Mouse (Mus musculus): ENCODE measurements at regions not wholly inside any gene's neighbourhood (a gene's known extent, or its start where the extent isn't known, plus 50 kb on each side); places are given as distances from the start of the nearest gene placed in this dataset.

- Histone ChIP-seq H3K36me3 (no peaks in the 10 kb centered on the region), H3K4me1 (no peaks in the 10 kb centered on the region), H3K27me3 (no peaks in the 10 kb centered on the region), H3K4me3 (no peak overlapping the region), H3K27ac (no peak overlapping the region), H3K9me3 (no peaks in the 10 kb centered on the region), H3K4me2 (no peak overlapping the region), H3K9ac (no peak overlapping the region)
- WGBS: 59% methylated on average over 5 of the region's 5 CpGs
- no peak for ATAC-seq (ENCODE audit: borderline replicate concordance, extremely low read depth, low FRiP score, low TSS enrichment)
These were observed 190.7 kb upstream of the P2ry1 start for GRCm38 (mm10) chr3:60811924-60812323.

GRCm38 (mm10) chr3:60813485-60813884, 189.1 kb upstream of the P2ry1 start:
- no peaks in the 10 kb centered on the region for H3K4me1 ChIP-seq
- no peaks in the 10 kb centered on the region for H3K27me3 ChIP-seq
- H3K9ac ChIP-seq: no peak overlapping the region
- no peak overlapping the region for H3K27ac ChIP-seq
- no peak for ATAC-seq (ENCODE audit: borderline replicate concordance, extremely low read depth, low FRiP score, low TSS enrichment)
- no peaks in the 10 kb centered on the region for H3K36me3 ChIP-seq
- no peak overlapping the region for H3K4me3 ChIP-seq
- no peak overlapping the region for H3K4me2 ChIP-seq
- H3K9me3 ChIP-seq: no peaks in the 10 kb centered on the region
- 62% methylated on average over 3 of the region's 3 CpGs for WGBS

GRCm38 (mm10) chr3:60819684-60820281, 182.8 kb upstream of the P2ry1 start:
- H3K27me3 ChIP-seq: no peaks in the 10 kb centered on the region
- H3K9me3 ChIP-seq: no peaks in the 10 kb centered on the region
- H3K9ac ChIP-seq: no peak overlapping the region
- WGBS: 37% methylated on average over 4 of the region's 4 CpGs
- H3K4me2 ChIP-seq: no peak overlapping the region
- no peaks in the 10 kb centered on the region for H3K4me1 ChIP-seq
- H3K4me3 ChIP-seq: no peak overlapping the region
- no peak overlapping the region for H3K27ac ChIP-seq
- no peaks in the 10 kb centered on the region for H3K36me3 ChIP-seq
- ATAC-seq (ENCODE audit: borderline replicate concordance, extremely low read depth, low FRiP score, low TSS enrichment): no peak; the same call in 1 of the 2 replicates

GRCm38 (mm10) chr3:60821463-60821862, 181.1 kb upstream of the P2ry1 start:
- Histone ChIP-seq H3K4me3 (no peak overlapping the region), H3K27me3 (no peaks in the 10 kb centered on the region)
- ATAC-seq (ENCODE audit: borderline replicate concordance, extremely low read depth, low FRiP score, low TSS enrichment): no peak

GRCm38 (mm10) chr3:60826759-60827158, 175.8 kb upstream of the P2ry1 start:
- Histone ChIP-seq H3K4me3 (no peak overlapping the region), H3K4me2 (no peak overlapping the region), H3K27me3 (no peaks in the 10 kb centered on the region), H3K9ac (no peak overlapping the region), H3K27ac (no peak overlapping the region), H3K4me1 (no peaks in the 10 kb centered on the region), H3K36me3 (no peaks in the 10 kb centered on the region), H3K9me3 (no peaks in the 10 kb centered on the region)
- 66% methylated on average over 4 of the region's 4 CpGs for WGBS
- ATAC-seq (ENCODE audit: borderline replicate concordance, extremely low read depth, low FRiP score, low TSS enrichment): no peak

More at GRCm38 (mm10) chr3:60821463-60821862, 181.1 kb upstream of the P2ry1 start:
- no peak overlapping the region for H3K4me2 ChIP-seq
- H3K9me3 ChIP-seq: no peaks in the 10 kb centered on the region
- H3K27ac ChIP-seq: no peak overlapping the region
- H3K36me3 ChIP-seq: no peaks in the 10 kb centered on the region
- no peak overlapping the region for H3K9ac ChIP-seq
- no peaks in the 10 kb centered on the region for H3K4me1 ChIP-seq

- H3K4me1 ChIP-seq: no peaks in the 10 kb centered on the region
- H3K4me2 ChIP-seq: no peak overlapping the region
- H3K36me3 ChIP-seq: no peaks in the 10 kb centered on the region
- H3K9ac ChIP-seq: no peak overlapping the region
- no peaks in the 10 kb centered on the region for H3K27me3 ChIP-seq
- no peaks in the 10 kb centered on the region for H3K9me3 ChIP-seq
- WGBS: 80% methylated on average over 4 of the region's 4 CpGs
- H3K4me3 ChIP-seq: no peak overlapping the region
- H3K27ac ChIP-seq: no peak overlapping the region
- no peak for ATAC-seq (ENCODE audit: borderline replicate concordance, extremely low read depth, low FRiP score, low TSS enrichment)
These were observed 170.2 kb upstream of the P2ry1 start for GRCm38 (mm10) chr3:60832385-60832784.

GRCm38 (mm10) chr3:60841895-60842294, 160.7 kb upstream of the P2ry1 start:
- no peak overlapping the region for H3K9ac ChIP-seq
- 66% methylated on average over 1 of the region's 1 CpGs for WGBS

GRCm38 (mm10) chr3:60845293-60845692, 157.3 kb upstream of the P2ry1 start:
- Histone ChIP-seq H3K9me3 (no peaks in the 10 kb centered on the region), H3K27ac (no peak overlapping the region), H3K36me3 (no peaks in the 10 kb centered on the region), H3K4me3 (no peak overlapping the region), H3K4me2 (no peak overlapping the region), H3K27me3 (no peaks in the 10 kb centered on the region), H3K9ac (no peak overlapping the region), H3K4me1 (no peaks in the 10 kb centered on the region)
- WGBS: 49% methylated on average over 2 of the region's 2 CpGs
- ATAC-seq (ENCODE audit: borderline replicate concordance, extremely low read depth, low FRiP score, low TSS enrichment): no peak

More at GRCm38 (mm10) chr3:60841895-60842294, 160.7 kb upstream of the P2ry1 start:
- Histone ChIP-seq H3K4me3 (no peak overlapping the region), H3K36me3 (no peaks in the 10 kb centered on the region), H3K4me1 (no peaks in the 10 kb centered on the region), H3K4me2 (no peak overlapping the region), H3K27ac (no peak overlapping the region), H3K9me3 (no peaks in the 10 kb centered on the region), H3K27me3 (no peaks in the 10 kb centered on the region)
- ATAC-seq (ENCODE audit: borderline replicate concordance, extremely low read depth, low FRiP score, low TSS enrichment): no peak

- 91% methylated on average over 2 of the region's 2 CpGs for WGBS
- Histone ChIP-seq H3K27ac (no peak overlapping the region), H3K9me3 (no peaks in the 10 kb centered on the region), H3K4me1 (no peaks in the 10 kb centered on the region), H3K4me3 (no peak overlapping the region), H3K9ac (no peak overlapping the region), H3K36me3 (no peaks in the 10 kb centered on the region), H3K27me3 (no peaks in the 10 kb centered on the region), H3K4me2 (no peak overlapping the region)
- ATAC-seq (ENCODE audit: borderline replicate concordance, extremely low read depth, low FRiP score, low TSS enrichment): no peak
These were observed 154.2 kb upstream of the P2ry1 start for GRCm38 (mm10) chr3:60848437-60848836.

GRCm38 (mm10) chr3:60853773-60854172, 148.8 kb upstream of the P2ry1 start:
- Histone ChIP-seq H3K9ac (no peak overlapping the region), H3K27ac (no peak overlapping the region), H3K4me3 (no peak overlapping the region), H3K36me3 (no peaks in the 10 kb centered on the region), H3K4me1 (no peaks in the 10 kb centered on the region), H3K4me2 (no peak overlapping the region), H3K27me3 (no peaks in the 10 kb centered on the region), H3K9me3 (no peaks in the 10 kb centered on the region)
- 52% methylated on average over 5 of the region's 5 CpGs for WGBS
- ATAC-seq (ENCODE audit: borderline replicate concordance, extremely low read depth, low FRiP score, low TSS enrichment): no peak

GRCm38 (mm10) chr3:60855734-60856133, 146.9 kb upstream of the P2ry1 start:
- Histone ChIP-seq H3K4me1 (no peaks in the 10 kb centered on the region), H3K36me3 (no peaks in the 10 kb centered on the region), H3K27me3 (no peaks in the 10 kb centered on the region), H3K27ac (no peak overlapping the region), H3K9ac (no peak overlapping the region), H3K9me3 (no peaks in the 10 kb centered on the region), H3K4me2 (no peak overlapping the region), H3K4me3 (no peak overlapping the region)
- ATAC-seq (ENCODE audit: borderline replicate concordance, extremely low read depth, low FRiP score, low TSS enrichment): no peak
- WGBS: 72% methylated on average over 2 of the region's 2 CpGs

GRCm38 (mm10) chr3:60858474-60859118, 144.0 kb upstream of the P2ry1 start:
- H3K4me1 ChIP-seq: no peaks in the 10 kb centered on the region
- no peak overlapping the region for H3K4me2 ChIP-seq
- H3K9ac ChIP-seq: no peak overlapping the region
- no peak for ATAC-seq (ENCODE audit: borderline replicate concordance, extremely low read depth, low FRiP score, low TSS enrichment)
- H3K4me3 ChIP-seq: no peak overlapping the region
- no peaks in the 10 kb centered on the region for H3K27me3 ChIP-seq
- H3K9me3 ChIP-seq: no peaks in the 10 kb centered on the region
- H3K36me3 ChIP-seq: no peaks in the 10 kb centered on the region
- H3K27ac ChIP-seq: no peak overlapping the region
- 73% methylated on average over 5 of the region's 5 CpGs for WGBS

All from lung, embryonic 15.5 days (tissue).